Mouse (Mus musculus) gastrocnemius, adult 18-20 months (tissue): ENCODE measurements around the gene Slc26a1. TPM values are rescaled to one million over a fixed set of nuclear protein-coding genes. Genes with fewer than 3 reads are reported as not detected.

Experiments used
- DNase-seq: peaks from one replicate; pipeline ENCODE4 v3.0.0; 2021; ENCODE audit warnings: low spot score
- long read RNA-seq, 2 experiments: library from polyadenylated mRNA; stranded (forward); transcript quantifications; one replicate each; pipeline ENCODE4 v2.0.0; 2021
- total RNA-seq, 2 experiments: library from RNA; stranded (reverse); gene quantifications; 2 replicates each; pipeline ENCODE4 v1.2.3; 2021

The Slc26a1 gene
- under 1 TPM in 1 of 2 experiments, not detected in 1; 0.12 TPM for total RNA-seq
- long read RNA-seq, experiment 1, result 0 reads
- long read RNA-seq, experiment 2, result 0 reads

GRCm38 (mm10) chr5:108675251-108675816, at the start of gene Slc26a1:
TSS of gene Slc26a1 (minus strand) at chr5:108675569.
- no peak for DNase-seq

GRCm38 (mm10) chr5:108724006-108724405, 48.6 kb upstream of the Slc26a1 start:
- DNase-seq, result no peak

- DNase-seq, result no peak
These were observed 44.4 kb upstream of the Slc26a1 start for GRCm38 (mm10) chr5:108719761-108720160.

- no peak for DNase-seq
These were observed 42.7 kb upstream of the Slc26a1 start for GRCm38 (mm10) chr5:108718051-108718450.

- DNase-seq, result no peak
These were observed 40.6 kb upstream of the Slc26a1 start for GRCm38 (mm10) chr5:108715974-108716373.

- DNase-seq, result no peak
These were observed 38.8 kb upstream of the Slc26a1 start for GRCm38 (mm10) chr5:108714149-108714548.

GRCm38 (mm10) chr5:108713691-108714090, 38.3 kb upstream of the Slc26a1 start:
- no peak for DNase-seq

- DNase-seq, result no peak
These were observed 37.7 kb upstream of the Slc26a1 start for GRCm38 (mm10) chr5:108713096-108713495.

- DNase-seq, result no peak
These were observed 36.6 kb upstream of the Slc26a1 start for GRCm38 (mm10) chr5:108711968-108712367.

GRCm38 (mm10) chr5:108708981-108709731, 33.8 kb upstream of the Slc26a1 start:
- no peak for DNase-seq

- no peak for DNase-seq
These were observed 33.0 kb upstream of the Slc26a1 start for GRCm38 (mm10) chr5:108708419-108708818.

- DNase-seq, result no peak
These were observed 32.4 kb upstream of the Slc26a1 start for GRCm38 (mm10) chr5:108707758-108708157.

GRCm38 (mm10) chr5:108703754-108704626, 28.6 kb upstream of the Slc26a1 start:
- no peak for DNase-seq

GRCm38 (mm10) chr5:108701341-108702021, 26.1 kb upstream of the Slc26a1 start:
- DNase-seq, result no peak

- DNase-seq, result no peak
These were observed 25.0 kb upstream of the Slc26a1 start for GRCm38 (mm10) chr5:108700346-108700745.

GRCm38 (mm10) chr5:108697341-108697753, 22.0 kb upstream of the Slc26a1 start:
- no peak for DNase-seq

- no peak for DNase-seq
These were observed 21.2 kb upstream of the Slc26a1 start for GRCm38 (mm10) chr5:108696542-108696941.

GRCm38 (mm10) chr5:108695861-108696260, 20.5 kb upstream of the Slc26a1 start:
- DNase-seq, result no peak

- DNase-seq, result no peak
These were observed 19.2 kb upstream of the Slc26a1 start for GRCm38 (mm10) chr5:108694352-108695261.

GRCm38 (mm10) chr5:108693872-108694288, 18.5 kb upstream of the Slc26a1 start:
- peak; percentile 84 for DNase-seq
